Mouse (Mus musculus): ENCODE measurements around the gene Polr2l.
"Not testable (repeated sequence)": the region's sequence is repeated elsewhere in the genome, so short reads cannot be mapped to it uniquely, and the experiment has no call there.

The Polr2l gene

DNA sequence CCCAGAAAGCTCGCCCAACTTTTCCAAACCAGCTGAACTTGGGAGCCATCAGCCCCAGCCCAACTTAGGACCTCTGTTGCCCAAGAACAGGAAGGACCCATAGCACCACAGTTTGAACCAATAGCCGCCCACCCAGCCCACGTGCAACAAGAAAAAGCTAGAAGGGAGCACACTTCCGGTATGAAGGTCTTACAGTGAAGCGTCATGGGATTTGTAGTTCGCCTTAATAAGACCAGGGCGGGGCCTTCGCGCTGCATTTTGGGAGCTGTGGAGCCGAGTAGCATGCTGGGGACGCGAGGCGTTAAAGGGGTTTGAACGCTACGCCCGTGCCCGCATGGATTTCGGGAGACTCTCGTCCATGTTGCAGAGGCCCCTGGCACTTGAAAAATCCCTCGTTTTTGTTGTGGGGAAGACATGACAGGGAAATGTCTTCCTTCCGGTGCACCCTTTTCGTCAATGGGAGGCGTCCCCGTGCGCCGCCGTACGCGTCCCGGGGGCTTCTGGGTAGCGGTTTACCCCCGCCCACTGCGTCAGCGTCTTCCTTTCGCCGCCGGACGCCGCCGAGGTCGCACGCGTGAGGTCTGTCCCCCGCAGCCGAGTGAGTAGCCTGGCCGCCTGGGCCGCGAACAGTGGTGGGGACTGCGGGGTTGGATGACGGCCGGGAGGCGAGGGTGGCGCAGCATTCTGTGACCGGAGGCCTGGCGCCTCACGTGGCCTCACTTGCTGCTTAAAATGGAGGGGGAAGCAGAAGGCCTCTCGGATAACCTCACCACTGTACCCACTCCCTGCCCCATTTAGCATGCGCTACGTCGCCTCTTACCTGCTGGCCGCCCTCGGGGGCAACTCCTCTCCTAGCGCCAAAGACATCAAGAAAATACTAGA lies 27.6 kb downstream of the Polr2l start, which contains the start of gene Rplp2:
Rplp2 (plus strand) TSS at position 261 of the 882 bp plus-strand sequence.
- peak; percentile 87 to 91 for DNase-seq

DNA sequence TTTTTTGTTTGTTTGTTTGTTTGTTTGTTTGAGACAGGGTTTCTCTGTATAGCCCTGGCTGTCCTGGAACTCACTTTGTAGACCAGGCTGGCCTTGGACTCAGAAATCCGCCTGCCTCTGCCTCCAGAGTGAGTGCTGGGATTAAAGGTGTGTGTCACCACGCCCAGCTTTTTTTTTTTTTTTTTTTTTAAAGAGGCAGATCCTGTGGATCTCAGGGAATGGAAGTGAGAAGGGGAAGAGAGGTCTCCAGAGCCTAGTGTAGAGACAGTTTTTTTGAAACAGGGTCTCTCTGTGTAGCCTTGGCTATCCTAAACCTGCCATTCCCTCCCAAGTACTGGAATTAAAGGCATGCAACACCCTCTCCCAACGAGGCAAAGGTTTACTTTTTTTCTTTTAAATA lies 28.6 kb downstream of the Polr2l start:
- not testable (repeated sequence) for DNase-seq

- peak; percentile 59 to 61 for DNase-seq
Measured at GRCm38 (mm10) chr7:141443828-141444237, 31.1 kb downstream of the Polr2l start, which contains the start of gene Pidd1. Pidd1 (minus strand) TSS chr7:141444025.

GRCm38 (mm10) chr7:141443081-141443821 lies 31.7 kb downstream of the Polr2l start:
- DNase-seq = peak in 1 of 2 experiments; percentile 44

DNA sequence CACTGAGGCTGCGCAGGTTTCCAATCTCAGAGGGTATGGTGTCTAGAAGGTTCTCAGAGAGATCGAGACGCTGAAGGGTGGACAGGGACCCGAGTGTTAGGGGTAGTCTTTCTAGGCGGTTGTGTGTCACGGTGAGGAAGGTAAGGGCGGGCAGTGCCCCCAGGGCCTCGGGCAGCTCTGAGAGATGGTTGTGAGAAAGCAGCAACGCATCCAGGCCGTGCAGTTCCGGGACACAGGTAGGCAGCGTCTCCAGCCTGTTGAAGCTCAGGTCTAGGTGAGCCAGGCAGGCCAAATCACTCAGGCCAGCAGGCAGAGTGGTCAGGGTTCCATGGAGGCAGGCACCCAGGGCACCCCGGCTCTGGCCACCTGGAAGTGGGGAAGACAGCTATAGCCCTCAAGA lies 32.7 kb downstream of the Polr2l start:
- DNase-seq = no peak

GRCm38 (mm10) chr7:141441460-141441859 lies 33.5 kb downstream of the Polr2l start:
- DNase-seq = peak in 1 of 2 experiments; percentile 7

DNA sequence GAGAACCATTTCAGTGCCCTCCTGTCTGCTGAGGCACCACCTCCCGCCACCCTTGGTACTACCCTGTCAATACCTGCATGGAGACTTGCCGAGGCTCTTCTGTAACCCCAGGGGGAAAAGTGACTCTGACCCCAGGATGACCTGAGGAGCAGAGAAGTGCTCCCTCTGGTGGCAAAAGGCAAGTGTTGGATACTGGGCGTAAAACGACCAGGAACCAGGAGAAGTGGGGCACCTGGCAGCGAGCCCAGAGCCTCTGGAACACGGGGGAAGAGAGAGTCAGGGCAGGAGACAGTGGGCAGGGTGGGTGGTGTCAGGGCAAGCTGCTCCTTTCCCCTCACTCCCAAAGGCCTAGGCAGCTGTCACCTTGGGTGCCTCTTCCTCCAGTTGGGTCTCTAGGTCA lies 34.3 kb downstream of the Polr2l start:
- peak in 1 of 2 experiments; percentile 31 for DNase-seq

GRCm38 (mm10) chr7:141439811-141440210 lies 35.1 kb downstream of the Polr2l start:
- DNase-seq = no peak

GRCm38 (mm10) chr7:141439140-141439679 lies 35.7 kb downstream of the Polr2l start:
- DNase-seq = no peak

DNA sequence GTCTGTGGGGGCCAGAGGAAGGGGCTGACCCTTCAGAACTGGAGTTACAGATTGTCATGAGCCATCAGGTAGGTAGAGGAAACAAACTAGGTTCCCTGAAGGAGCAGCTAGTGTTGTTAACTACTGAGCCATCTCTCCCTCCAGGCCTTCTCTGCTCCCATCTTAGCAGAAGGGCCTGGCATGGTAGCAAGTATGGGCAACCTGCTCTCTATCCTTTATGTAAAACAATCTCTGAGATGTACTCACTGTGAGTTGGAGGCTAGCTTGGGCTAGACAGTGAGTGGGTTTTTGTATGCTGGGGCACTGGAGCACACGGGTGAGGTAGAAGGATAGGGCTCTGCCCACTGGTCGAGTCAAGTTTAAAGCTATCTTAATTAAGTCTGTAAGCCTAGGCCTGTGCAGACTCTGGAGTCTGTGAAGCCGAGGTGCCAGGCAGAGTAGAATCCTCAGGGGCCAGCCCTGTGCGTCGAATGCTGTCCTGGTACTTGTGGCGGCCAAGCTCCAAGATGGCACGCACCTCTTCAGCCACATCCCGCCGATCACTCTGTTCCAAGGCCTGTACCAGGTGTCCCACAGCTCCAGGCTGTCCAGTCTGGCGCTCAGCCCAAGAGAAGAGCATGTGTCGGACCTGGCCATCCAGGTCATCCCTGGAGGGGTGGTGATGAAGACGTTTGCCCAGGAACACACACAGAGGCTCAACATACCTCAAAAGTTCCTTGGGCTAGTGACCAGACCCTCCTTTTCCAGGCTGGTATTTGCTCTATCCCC lies 36.5 kb downstream of the Polr2l start:
- DNase-seq = no peak

DNA sequence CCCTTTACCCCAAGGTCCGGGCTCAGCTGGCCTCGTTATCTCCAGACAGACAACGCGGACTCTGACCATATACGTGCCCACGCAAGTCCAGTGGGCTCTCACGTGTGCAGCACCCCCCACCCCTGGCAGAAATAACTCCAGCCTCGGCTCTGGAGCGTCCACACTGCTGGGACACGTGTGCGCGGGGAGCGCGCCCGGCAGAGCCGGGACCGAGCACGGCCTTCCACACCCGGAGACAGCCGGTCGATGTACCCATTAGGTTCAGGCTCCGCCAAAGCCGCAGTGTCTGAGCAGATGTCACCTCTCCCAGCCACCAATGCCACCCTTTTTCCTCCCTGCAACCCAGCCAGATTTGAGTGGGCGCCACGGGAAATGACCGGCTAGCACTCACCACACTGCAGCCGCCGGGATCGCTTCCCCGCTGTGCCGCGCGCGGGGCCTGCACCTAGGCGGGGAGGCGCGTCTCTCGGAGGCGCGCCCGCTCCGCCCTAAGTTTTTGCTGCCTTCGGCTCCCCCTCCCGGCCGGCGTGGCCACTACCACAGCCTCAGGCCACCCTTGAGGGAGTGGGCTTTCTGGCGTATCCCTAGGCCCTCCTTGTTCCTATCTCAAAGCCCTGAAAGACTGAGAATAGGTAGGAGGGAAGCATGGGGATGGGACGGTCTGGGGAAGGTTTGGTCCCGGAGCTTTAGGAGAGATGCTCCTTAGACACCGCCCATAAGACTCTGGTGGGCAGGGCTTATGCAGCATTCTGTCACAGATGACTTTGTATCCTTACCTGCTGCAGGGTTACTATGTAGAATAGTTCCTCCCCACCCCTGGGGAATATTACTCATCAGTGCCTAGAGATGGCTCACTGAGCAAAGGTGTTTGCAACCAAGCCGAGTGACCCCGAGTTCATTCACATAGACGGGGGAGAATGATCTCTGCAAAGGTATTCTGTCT lies 37.5 kb downstream of the Polr2l start, which contains the start of gene Slc25a22:
Slc25a22 (minus strand) TSS at position 715 of the 943 bp plus-strand sequence.
- DNase-seq = peak; percentile 73

DNA sequence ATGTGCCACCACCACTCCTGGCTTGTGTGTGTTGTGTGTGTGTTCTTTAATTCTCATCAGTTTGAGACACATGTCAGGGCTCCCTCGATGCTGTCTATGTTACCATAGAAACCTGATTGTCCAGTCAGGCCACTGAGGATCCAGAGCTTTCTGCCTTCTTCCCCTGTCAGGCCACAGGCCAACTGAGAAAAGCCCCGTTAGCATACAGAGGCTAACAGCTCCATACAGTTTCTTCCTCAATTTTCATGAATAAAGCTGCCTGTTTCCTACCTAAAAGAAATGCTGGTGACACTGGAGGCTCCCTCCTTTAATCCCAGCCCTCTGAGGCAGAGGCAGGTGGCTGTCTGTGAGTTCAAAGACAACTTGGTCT lies 38.4 kb downstream of the Polr2l start:
- DNase-seq = no peak

DNA sequence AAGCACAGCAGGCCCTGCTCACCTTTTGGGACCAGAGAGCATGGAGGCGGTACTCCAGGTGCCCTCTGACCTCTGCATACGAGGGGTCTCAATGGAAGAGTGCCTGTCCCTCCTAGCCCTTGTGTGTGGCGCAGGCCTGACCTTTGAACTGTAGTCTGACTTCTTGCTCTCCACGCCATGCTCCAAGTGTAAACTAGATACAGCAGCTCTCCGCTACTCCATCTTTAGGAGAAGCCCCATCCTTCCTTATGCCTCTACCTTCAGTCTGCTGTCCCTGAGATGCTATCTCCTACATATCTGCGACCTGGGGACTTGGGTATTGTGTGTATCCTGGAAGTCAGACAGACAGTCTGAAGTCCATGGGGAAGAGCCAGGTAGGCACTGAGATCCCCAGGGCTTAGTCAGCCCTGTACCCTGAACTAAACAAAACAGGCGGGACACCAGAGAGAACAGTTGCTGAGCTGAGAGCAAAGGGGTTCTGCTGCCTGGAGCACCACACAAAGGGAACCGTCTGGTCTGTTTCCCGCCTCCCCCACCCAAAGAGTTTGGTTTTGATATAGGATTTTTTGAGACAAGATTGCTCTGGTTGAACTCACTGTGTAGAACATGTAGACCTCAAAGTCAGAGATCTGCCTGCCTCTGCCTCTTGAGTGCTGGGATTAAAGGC lies 38.9 kb downstream of the Polr2l start:
- DNase-seq = no peak

- no peak for DNase-seq
Measured at GRCm38 (mm10) chr7:141435129-141435855, 39.6 kb downstream of the Polr2l start.

DNA sequence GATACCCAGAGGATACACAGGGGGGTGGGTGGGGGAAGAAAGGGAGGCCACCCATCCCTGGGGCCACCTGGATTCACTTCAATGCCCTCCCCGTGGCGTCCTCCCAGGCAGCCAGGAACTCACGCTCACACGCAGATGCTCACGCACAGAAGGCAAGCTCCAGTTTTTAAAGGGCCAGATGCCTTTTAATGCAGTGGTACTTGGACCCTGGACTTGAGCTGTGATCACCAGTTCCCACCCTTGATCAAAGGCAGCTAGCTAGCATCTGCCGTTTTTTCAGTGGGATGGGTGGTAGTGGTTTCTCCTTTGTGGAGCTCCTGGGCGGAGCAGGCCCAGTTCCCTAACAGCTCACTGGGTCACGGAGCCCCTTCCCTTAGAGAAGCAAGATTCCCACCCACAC lies 40.5 kb downstream of the Polr2l start:
- no peak for DNase-seq

DNA sequence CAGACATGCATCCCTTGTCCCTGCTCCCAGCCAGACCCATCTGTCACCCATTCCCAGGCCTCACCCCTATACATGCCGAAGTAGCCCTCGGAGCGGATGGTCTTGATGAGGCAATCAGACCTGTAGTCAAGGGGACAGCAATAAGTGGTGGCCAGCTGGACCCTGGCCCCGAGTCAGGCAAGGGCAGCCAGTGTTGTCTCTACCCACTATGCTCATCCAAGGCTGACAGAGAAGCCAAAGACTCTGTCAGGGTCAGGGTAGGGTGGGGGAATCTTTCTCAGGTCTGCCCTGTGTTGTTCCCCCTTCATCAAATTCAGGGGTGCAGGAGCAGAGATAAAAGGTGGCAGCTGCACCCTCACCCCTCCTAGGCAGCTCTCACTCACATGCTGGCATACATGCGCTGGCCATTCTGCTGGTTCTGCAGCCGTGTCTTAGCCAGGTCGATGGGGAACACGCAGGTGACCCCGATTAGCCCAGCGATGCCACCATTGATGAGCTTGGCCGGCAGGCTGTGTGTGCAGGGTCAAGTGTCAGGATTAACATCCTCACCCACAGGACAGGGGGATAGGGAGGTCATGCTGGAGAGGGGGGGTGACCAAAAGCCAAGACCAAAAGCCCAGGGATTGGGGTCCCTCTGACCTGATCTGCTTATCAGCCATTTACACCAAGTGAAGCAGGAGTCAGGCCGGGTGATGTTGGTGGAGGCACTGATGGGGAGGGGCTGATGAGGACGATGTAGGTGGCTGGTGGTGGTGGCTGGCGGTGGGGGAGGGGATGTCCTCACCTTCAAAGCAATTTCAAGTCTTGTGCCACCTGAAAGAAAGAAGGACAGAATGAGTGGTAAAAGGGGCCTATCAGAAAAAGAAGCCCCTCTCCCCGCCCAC lies 41.2 kb downstream of the Polr2l start:
- no peak for DNase-seq

GRCm38 (mm10) chr7:141432741-141433516 lies 42.0 kb downstream of the Polr2l start:
- DNase-seq = no peak

- no peak for DNase-seq
Measured at GRCm38 (mm10) chr7:141432186-141432611, 42.7 kb downstream of the Polr2l start.

All from thymus, adult 18-20 months (tissue).